Mouse (Mus musculus) liver, adult 2 months (tissue): ENCODE data around the gene Snx17. TPM values are rescaled to one million over a fixed set of nuclear protein-coding genes. Genes with fewer than 3 reads are reported as not detected.

Experiments used
- DNase-seq: peaks from one replicate; pipeline ENCODE4 v3.0.0-alpha.2; 2011; ENCODE audit warnings: low read depth, low spot score; ENCODE audit errors: extremely low read depth
- H3K27ac ChIP-seq: fragments of 200-500 bp; replicated peaks from 2 replicates; pipeline ENCODE4 v1.5.1; 2012; ENCODE audit warnings: low read depth, mild to moderate bottlenecking, control low read depth, inconsistent platforms, low read length; ENCODE audit not compliant: insufficient read depth
- H3K27me3 ChIP-seq: fragments of 200-500 bp; 2 replicates; pipeline ENCODE4 v1.6.1; 2012; ENCODE audit warnings: mild to moderate bottlenecking, moderate library complexity, low read length, inconsistent platforms; ENCODE audit not compliant: control insufficient read depth, insufficient read depth
- H3K36me3 ChIP-seq: fragments of 200-500 bp; 2 replicates; pipeline ENCODE4 v1.6.1; 2012; ENCODE audit warnings: low read length, inconsistent platforms; ENCODE audit not compliant: control insufficient read depth, insufficient read depth
- H3K4me1 ChIP-seq: fragments of 200-500 bp; 2 replicates; pipeline ENCODE4 v1.6.1; 2011; ENCODE audit warnings: low read length; ENCODE audit not compliant: control insufficient read depth, insufficient read depth
- H3K4me3 ChIP-seq: fragments of 200-500 bp; 2 replicates; pipeline ENCODE4 v1.5.1; 2011; ENCODE audit warnings: low read depth, mild to moderate bottlenecking, control low read depth, low read length, moderate library complexity; ENCODE audit not compliant: insufficient read depth
- H3K79me2 ChIP-seq: fragments of 200-500 bp; 2 replicates; pipeline ENCODE4 v1.6.1; 2012; ENCODE audit warnings: inconsistent platforms, mild to moderate bottlenecking, low read length, moderate library complexity; ENCODE audit not compliant: control insufficient read depth, insufficient read depth
- H3K9ac ChIP-seq: fragments of 200-500 bp; 2 replicates; pipeline ENCODE4 v1.6.1; 2012; ENCODE audit warnings: low read depth, mild to moderate bottlenecking, control low read depth, inconsistent platforms, low read length
- CTCF ChIP-seq: fragments of 200-500 bp; IDR thresholded peaks from 2 replicates; pipeline ENCODE4 v1.5.1; 2011; ENCODE audit warnings: low read depth, low read length, control low read depth
- POLR2A ChIP-seq: fragments of 200-500 bp; IDR thresholded peaks from 2 replicates; pipeline ENCODE4 v1.6.1; 2011; ENCODE audit warnings: low read length, control low read depth; ENCODE audit not compliant: insufficient read depth; ENCODE audit errors: extremely low read depth
- WGBS: fragments of 180-500 bp; shearing (Covaris S2); methylation state at CpG from one replicate; pipeline ENCODE4 v1.1.7; 2018; 5-methylcytosine and 5-hydroxymethylcytosine counted together
- polyA plus RNA-seq: library from polyadenylated mRNA; depleted of rRNA; stranded (reverse); fragments of >200 nt; gene quantifications from 2 replicates; pipeline ENCODE4 v1.2.3, GENCODE M21; 2012
- total RNA-seq: library from RNA; depleted of rRNA; stranded (reverse); fragments of >200 nt; gene quantifications from 2 replicates; pipeline ENCODE4 v1.2.3, GENCODE M21; 2014

Gene Snx17
- total and polyA plus RNA-seq, 2 experiments, result 13.3 to 22.5 TPM

GRCm38 (mm10) chr5:31194486-31195485, 1.8 kb downstream of the Snx17 start:
- H3K9ac ChIP-seq, result no peak overlapping the region
- no peak for DNase-seq
- TF ChIP-seq POLR2A, result no peak
- no peak for TF ChIP-seq CTCF
- peaks cover 5% of the 10 kb centered on the region for H3K4me1 ChIP-seq
- H3K4me3 ChIP-seq, result no peak overlapping the region
- no peak overlapping the region for H3K27ac ChIP-seq
- peaks cover 35% of the 10 kb centered on the region for H3K36me3 ChIP-seq
- peaks cover 3% of the 10 kb centered on the region; the same call in 1 of the 2 replicates for H3K79me2 ChIP-seq
- 92% methylated on average over 16 of the region's 16 CpGs for WGBS
- no peaks in the 10 kb centered on the region for H3K27me3 ChIP-seq

- Histone ChIP-seq H3K79me2 (peaks cover 10% of the 10 kb centered on the region), H3K4me3 (no peak overlapping the region), H3K36me3 (peaks cover 35% of the 10 kb centered on the region), H3K27ac (no peak overlapping the region), H3K27me3 (no peaks in the 10 kb centered on the region), H3K4me1 (peaks cover 5% of the 10 kb centered on the region), H3K9ac (no peak overlapping the region)
- DNase-seq, result no peak
- WGBS, result 95% methylated on average over 4 of the region's 4 CpGs
- TF ChIP-seq CTCF (no peak), POLR2A (no peak)
These were observed 2.6 kb downstream of the Snx17 start for GRCm38 (mm10) chr5:31195671-31196070.

GRCm38 (mm10) chr5:31196207-31196606, 3.2 kb downstream of the Snx17 start:
- no peaks in the 10 kb centered on the region for H3K27me3 ChIP-seq
- no peak overlapping the region for H3K9ac ChIP-seq
- DNase-seq, result no peak
- H3K79me2 ChIP-seq, result peaks cover 10% of the 10 kb centered on the region
- 89% methylated on average over 10 of the region's 10 CpGs for whole genome bisulfite sequencing
- peaks cover 33% of the 10 kb centered on the region for H3K36me3 ChIP-seq
- TF ChIP-seq CTCF (no peak), POLR2A (no peak)
- peaks cover 5% of the 10 kb centered on the region for H3K4me1 ChIP-seq
- H3K4me3 ChIP-seq, result no peak overlapping the region
- no peak overlapping the region for H3K27ac ChIP-seq

- TF ChIP-seq CTCF, result no peak
These were observed 4.0 kb downstream of the Snx17 start for GRCm38 (mm10) chr5:31197072-31197471.

GRCm38 (mm10) chr5:31198170-31198569, 5.1 kb downstream of the Snx17 start:
- H3K27ac ChIP-seq, result no peak overlapping the region
- TF ChIP-seq CTCF (no peak), POLR2A (no peak)
- no peak overlapping the region for H3K4me3 ChIP-seq
- H3K27me3 ChIP-seq, result no peaks in the 10 kb centered on the region
- WGBS, result 77% methylated on average over 9 of the region's 9 CpGs
- no peak for DNase-seq
- H3K9ac ChIP-seq, result no peak overlapping the region
- H3K4me1 ChIP-seq, result peaks cover 4% of the 10 kb centered on the region
- H3K79me2 ChIP-seq, result peaks cover 7% of the 10 kb centered on the region
- peaks cover 34% of the 10 kb centered on the region for H3K36me3 ChIP-seq

More at GRCm38 (mm10) chr5:31197072-31197471, 4.0 kb downstream of the Snx17 start:
- peaks cover 1% of the 10 kb centered on the region for H3K4me1 ChIP-seq
- no peak for DNase-seq
- H3K9ac ChIP-seq, result no peak overlapping the region
- 95% methylated on average over 12 of the region's 12 CpGs for WGBS
- H3K4me3 ChIP-seq, result no peak overlapping the region
- H3K79me2 ChIP-seq, result peaks cover 7% of the 10 kb centered on the region
- peaks cover 33% of the 10 kb centered on the region for H3K36me3 ChIP-seq
- H3K27ac ChIP-seq, result no peak overlapping the region
- H3K27me3 ChIP-seq, result no peaks in the 10 kb centered on the region
